20 mouse cellular contexts compared by ENCODE assay signal in the genomic region with DNA sequence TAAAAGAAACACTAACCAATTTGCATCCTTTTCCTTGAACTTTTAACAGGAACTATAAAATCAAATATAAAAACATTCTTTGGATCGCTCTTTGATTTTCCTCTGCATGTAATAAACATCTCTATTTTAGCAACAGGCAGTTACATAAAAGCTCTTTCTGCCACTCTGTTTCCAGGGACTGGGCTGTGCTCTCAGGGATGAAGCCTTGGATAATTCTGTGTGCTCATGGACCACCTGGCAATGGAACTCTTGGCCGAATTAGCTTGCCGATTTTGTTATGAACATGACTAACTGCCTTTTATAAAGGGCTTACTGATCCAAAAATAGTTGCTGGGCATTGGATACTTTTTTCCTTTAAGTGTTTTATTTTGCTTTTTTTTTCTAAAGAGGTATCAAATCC.
"Had no signal": no experiment of that assay in that cellular context is flagged by ENCODE, and none has a peak within 500 bp of the region (broad histone marks: within the 10 kb centered on the region; RNA-seq: fewer than 3 reads in every experiment).

No protein-coding gene starts in this region.

- DNase-seq: gastrocnemius, postnatal 14 days; heart, adult 18-20 months; heart, postnatal 10 days; heart, postnatal 4 days; kidney, adult 18-20 months; kidney, adult 8-10 months; kidney, postnatal 10 days; kidney, postnatal 25 days; kidney, postnatal 4 days; liver; liver, embryonic 13.5 days had no signal

- H3K27ac ChIP-seq: heart, embryonic 10.5 days; hindbrain, embryonic 10.5 days; hindbrain, embryonic 12.5 days; hindbrain, embryonic 14.5 days; intestine, embryonic 15.5 days; limb, embryonic 10.5 days; limb, embryonic 12.5 days; liver, embryonic 13.5 days; liver, embryonic 15.5 days had no signal

- H3K4me3 ChIP-seq: heart, embryonic 10.5 days; heart, embryonic 12.5 days; hindbrain, embryonic 10.5 days; hindbrain, embryonic 12.5 days; intestine, embryonic 15.5 days; limb, embryonic 10.5 days; limb, embryonic 12.5 days; liver, embryonic 13.5 days; liver, embryonic 15.5 days had no signal
